Mouse (Mus musculus) retina, embryonic 14.5 days (tissue): ENCODE measurements around the gene Lgals8.
"Not testable (repeated sequence)": the region's sequence is repeated elsewhere in the genome, so short reads cannot be mapped to it uniquely, and the experiment has no call there.

ENCODE experiments used
- DNase-seq: peaks from one replicate; pipeline ENCODE4 v3.0.0-alpha.2; 2015; ENCODE audit warnings: low spot score

Lgals8 gene

GRCm38 (mm10) chr13:12464844-12465243 lies at the start of gene Lgals8:
Gene Lgals8, minus strand, starts transcription at chr13:12464944.
- DNase-seq = no peak

DNA sequence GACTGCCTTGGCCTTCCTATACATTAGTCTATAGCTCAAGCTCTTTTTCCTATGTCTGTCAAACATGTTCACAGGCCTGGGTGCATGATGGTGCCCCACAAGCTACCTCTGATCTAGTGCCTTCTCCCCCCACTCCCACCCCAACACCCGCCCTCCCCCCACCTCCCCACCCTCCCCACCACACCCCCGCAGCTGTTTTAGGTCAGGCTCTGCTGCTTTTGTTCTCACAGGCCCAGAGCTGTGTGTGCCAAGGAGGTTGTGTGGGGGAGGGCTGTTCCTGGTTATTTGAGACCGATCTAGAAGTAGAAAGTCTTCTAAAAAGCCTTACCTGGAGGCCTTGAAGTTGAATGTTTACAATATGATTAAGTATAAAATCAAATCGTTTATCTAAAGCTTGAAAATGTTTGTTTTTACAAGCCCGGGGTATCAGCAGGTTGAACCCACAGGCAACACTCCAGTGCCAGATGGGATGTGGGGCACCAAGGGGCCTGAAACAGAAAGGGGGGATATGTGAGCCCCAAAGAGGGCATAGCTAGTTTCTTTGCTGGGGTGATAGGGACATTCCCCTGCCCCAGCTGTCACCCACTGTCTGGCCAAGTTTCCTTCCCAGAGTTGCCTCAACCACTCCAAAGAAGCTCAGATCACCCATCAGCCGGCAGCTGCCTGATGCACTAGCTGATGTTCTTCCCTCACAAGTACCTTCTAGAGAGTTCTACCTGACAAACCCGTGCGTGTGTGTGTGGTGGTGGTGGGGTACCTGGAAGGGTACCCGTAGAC lies 46.6 kb upstream of the Lgals8 start:
- DNase-seq = no peak

GRCm38 (mm10) chr13:12510032-12510431 lies 45.3 kb upstream of the Lgals8 start:
- no peak for DNase-seq

DNA sequence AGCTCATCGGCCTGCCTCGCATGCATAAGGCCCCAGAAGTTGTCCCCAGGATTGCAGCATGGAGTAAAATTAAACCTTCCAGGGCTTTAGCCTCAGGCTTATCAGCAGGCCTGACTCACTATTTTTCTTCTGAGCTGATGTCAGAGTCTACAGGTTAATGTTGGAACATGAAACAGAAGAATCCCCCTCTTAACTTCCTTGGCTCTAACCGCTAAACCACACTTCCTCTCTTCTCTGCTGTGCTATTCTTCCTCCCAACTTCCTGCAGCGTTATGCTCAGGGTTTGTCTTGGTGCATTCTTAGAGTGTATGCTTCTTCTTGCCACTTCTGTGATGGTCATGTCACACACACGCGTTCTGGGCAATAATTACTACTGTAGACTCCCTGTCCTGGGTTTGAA lies 42.7 kb upstream of the Lgals8 start:
- DNase-seq = no peak

- no peak for DNase-seq
Measured at GRCm38 (mm10) chr13:12505359-12505758, 40.6 kb upstream of the Lgals8 start.

DNA sequence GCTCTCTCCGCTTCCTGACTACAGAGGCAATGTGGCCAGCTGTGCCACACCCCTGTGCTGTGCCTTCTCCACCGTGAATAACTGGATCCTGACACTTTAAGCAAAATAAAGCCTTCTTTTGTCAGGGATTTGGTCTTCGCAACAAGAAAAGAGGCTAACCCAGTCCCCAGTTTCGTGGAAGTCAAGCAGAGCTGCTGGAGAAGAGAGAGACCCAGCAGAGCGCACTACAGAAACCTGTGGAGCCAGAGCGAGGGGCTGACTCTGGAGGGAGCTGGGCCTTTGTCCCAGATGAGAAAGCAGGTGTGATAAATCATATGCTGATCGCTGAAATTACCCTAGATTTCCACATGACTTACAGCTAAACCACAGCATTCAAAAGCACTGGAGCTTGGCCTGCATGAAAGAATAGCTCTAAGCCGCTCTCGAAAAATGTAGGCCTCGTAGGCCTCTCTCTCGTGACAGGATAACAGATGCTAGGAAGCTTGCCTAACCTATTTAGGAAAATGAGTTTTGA lies 38.6 kb upstream of the Lgals8 start:
- peak; percentile 84 for DNase-seq

DNA sequence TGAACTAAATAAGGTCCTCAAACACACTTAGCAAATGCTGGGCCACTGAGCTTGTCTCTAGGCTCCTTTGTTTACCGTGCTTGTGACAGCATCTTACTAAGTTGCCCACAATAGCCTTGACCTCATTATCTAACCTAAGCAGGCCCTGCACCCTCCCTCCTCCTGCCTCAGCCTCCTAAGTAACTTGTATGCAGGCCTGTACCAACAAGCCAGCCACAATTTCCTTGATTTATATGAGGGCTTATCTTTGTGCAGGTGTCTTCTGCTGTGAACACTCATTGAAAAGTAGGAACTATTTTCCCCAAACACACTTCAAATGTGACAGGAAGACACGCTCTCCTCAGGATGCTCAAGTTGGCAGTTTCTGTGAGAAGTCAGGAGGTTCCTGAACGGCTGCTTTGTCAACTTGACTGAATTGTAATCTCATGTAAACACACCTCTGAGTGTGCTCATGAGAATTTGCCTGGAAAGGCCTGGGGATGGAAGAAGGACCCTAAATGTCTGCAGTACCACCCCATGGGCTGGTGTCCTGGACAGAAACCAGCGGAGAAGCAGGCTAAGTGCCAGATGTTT lies 38.0 kb upstream of the Lgals8 start:
- peak; percentile 29 for DNase-seq

GRCm38 (mm10) chr13:12499107-12499506 lies 34.4 kb upstream of the Lgals8 start:
- DNase-seq = no peak

GRCm38 (mm10) chr13:12497809-12498208 lies 33.1 kb upstream of the Lgals8 start:
- DNase-seq = no peak

- DNase-seq = no peak
Measured at GRCm38 (mm10) chr13:12494750-12495149, 30.0 kb upstream of the Lgals8 start.

DNA sequence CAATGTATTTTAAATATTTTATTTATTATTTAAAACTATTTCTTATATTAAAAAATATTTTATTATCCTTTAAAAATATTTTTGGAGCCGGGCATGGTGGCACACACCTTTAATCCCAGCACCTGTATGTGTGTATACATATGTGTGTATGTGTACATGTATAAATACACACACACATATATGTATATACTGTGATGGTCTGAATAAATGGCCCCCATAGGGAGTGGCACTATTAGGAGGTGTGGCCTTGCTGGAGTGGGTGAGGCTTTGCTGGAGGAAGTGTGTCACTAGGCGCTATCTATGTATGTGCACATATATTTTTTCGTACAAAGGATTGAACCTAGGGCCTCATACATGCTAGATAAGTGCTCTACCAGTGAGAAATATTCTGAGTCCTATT lies 27.8 kb upstream of the Lgals8 start:
- no peak for DNase-seq

GRCm38 (mm10) chr13:12485640-12486039 lies 20.9 kb upstream of the Lgals8 start:
- no peak for DNase-seq

GRCm38 (mm10) chr13:12485197-12485596 lies 20.5 kb upstream of the Lgals8 start:
- no peak for DNase-seq

GRCm38 (mm10) chr13:12479802-12480201 lies 15.1 kb upstream of the Lgals8 start:
- no peak for DNase-seq

DNA sequence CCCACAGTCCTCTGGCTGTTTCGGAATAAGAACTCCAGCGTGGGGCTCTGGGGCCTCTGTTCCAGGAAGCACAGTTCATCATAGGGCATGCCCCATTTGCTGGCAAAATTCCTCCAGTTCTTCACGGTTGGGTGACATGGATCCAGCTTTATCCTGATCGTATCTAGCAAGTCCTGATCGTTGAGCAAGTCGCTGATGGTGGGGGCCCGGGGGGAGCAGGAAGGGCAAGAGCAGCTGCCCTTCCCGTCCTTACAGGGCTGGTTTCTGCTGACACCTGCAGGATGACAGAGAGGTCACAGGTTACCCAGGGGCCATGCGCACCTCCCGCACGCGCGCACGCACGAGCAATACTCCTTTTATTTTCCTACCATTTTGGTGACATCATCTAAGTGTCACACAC lies 13.6 kb upstream of the Lgals8 start:
- no peak for DNase-seq

DNA sequence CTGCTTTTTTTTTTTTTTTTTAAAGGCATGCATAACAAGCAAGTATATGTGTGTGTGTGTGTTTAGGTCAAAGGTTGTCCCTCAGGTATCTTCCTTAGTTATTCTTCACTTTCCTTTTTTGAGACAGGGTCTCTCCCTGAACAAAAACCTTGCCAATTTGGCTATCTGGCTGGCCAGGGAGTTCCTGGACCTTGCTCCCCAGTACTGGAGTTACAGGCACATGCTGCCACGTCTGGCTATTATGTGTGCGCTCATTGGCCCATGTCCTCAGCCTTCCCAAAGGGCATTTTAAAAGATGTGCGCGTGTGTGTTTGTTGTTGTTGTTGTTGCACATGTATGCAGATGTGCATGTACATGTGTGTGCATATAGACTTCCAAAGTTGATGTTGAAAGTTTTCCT lies 12.1 kb upstream of the Lgals8 start:
- no peak for DNase-seq

DNA sequence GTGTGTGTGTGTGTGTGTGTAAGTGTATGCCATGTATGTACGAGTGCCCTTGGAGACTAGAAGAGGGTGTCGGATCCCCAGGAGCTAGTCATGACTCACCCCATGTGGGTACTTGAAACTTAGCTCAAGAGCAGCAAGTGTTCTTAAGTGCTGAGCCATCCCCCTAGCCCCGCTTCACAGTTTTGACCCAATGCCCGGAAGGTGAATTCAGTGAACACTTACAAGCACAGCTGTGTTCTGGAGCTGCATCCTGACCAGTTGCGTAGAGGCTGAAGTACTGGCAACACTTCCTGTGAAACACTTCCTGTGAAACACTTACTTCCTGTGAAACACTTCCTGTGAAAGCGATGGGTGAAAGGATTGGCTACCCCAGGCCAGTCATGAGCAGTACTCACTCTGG lies 10.5 kb upstream of the Lgals8 start:
- DNase-seq = no peak

DNA sequence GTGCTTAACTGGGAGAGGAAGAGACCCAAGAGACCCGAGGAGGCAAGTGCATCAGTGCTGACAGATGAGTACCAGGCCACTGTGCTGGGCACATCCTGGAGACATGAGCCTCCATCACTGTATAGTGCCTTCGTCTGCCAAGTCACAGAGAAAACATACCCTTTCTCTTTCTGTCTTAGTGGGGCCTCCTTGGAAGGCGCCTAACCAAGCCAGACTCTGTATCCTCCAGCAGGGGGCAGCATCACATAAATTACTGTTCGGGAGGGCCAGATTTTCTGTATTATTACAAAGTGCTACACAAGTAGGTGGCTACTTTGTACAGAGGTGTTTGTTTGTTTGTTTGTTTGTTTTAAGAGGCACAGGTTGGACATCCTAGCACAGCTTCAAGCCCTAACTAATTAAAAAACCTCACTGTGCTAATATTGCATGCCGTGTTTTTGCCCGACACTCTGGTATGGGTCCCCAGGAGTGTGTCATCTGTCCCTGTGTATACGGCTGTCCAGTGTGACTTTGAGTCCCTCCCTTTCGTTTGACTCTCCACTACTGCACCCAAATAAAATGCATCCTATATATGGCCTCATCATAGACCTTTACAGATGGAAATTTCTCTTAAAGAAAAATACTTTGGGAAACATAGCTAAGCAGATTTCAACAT lies 9.1 kb upstream of the Lgals8 start:
- DNase-seq = peak; percentile 89

GRCm38 (mm10) chr13:12468488-12468887 lies 3.7 kb upstream of the Lgals8 start:
- no peak for DNase-seq

GRCm38 (mm10) chr13:12464159-12464558 lies 585 bp downstream of the Lgals8 start:
- DNase-seq = not testable (repeated sequence)

- no peak for DNase-seq
Measured at GRCm38 (mm10) chr13:12462623-12463022, 2.1 kb downstream of the Lgals8 start.

DNA sequence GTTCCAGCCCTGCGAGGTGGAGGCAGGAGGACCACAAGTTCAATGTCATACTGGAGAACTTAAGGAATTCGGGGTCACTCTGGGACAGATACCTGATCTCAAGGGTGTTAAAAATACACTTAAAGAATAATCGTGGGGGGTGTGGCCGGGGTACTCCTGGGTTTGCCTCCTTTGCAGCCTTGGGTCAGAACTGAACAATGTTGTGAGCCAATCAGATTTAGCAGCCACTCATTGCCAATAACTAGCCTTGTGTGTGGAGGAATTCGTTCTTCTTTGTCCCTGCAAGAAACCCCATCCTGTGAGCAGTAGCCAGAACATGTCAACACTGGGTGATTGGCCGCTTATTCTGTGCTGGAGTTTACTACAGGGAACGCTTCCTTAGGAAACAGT lies 3.0 kb downstream of the Lgals8 start:
- no peak for DNase-seq
